Mouse (Mus musculus): ENCODE data around the gene Map3k3. TPM values are rescaled to one million over a fixed set of nuclear protein-coding genes. Genes with fewer than 3 reads are reported as not detected.

The Map3k3 gene
- polyA plus RNA-seq, 1 experiment from 2014 or later: 22.3 TPM

Other genes with a start within 250 kb of the Map3k3 start
- 38.1 TPM in 2 replicates for gene Cyb561, start 131.3 kb upstream of the Map3k3 start, polyA plus RNA-seq (2014; fragmentation: Nextera tagmentation; extraction: Ambion mirVana)
- gene Ace, start 116.7 kb upstream of the Map3k3 start, polyA plus RNA-seq (2014; fragmentation: Nextera tagmentation; extraction: Ambion mirVana): 1.4 TPM in 2 replicates
- not detected in 2 replicates for gene Ace3, start 89.9 kb upstream of the Map3k3 start, polyA plus RNA-seq (2014; fragmentation: Nextera tagmentation; extraction: Ambion mirVana)
- 0.99 and 1.3 TPM in 2 replicates for gene Kcnh6, start 76.5 kb upstream of the Map3k3 start, polyA plus RNA-seq (2014; fragmentation: Nextera tagmentation; extraction: Ambion mirVana)
- gene Dcaf7, start 47.7 kb upstream of the Map3k3 start, polyA plus RNA-seq (2014; fragmentation: Nextera tagmentation; extraction: Ambion mirVana): 62.2 and 68.6 TPM in 2 replicates
- 8.8 and 10.3 TPM in 2 replicates for gene Taco1, start 18.6 kb upstream of the Map3k3 start, polyA plus RNA-seq (2014; fragmentation: Nextera tagmentation; extraction: Ambion mirVana)
- gene Gm10840, start 76.2 kb downstream of the Map3k3 start, polyA plus RNA-seq (2014; fragmentation: Nextera tagmentation; extraction: Ambion mirVana): not detected in 2 replicates
- gene Limd2, start 76.2 kb downstream of the Map3k3 start, polyA plus RNA-seq (2014; fragmentation: Nextera tagmentation; extraction: Ambion mirVana): 129 and 153 TPM in 2 replicates
- gene Strada, start 117.6 kb downstream of the Map3k3 start, polyA plus RNA-seq (2014; fragmentation: Nextera tagmentation; extraction: Ambion mirVana): 20.6 and 25.1 TPM in 2 replicates
- gene Ccdc47, start 131.7 kb downstream of the Map3k3 start, polyA plus RNA-seq (2014; fragmentation: Nextera tagmentation; extraction: Ambion mirVana): 64.4 and 76.1 TPM in 2 replicates
- gene Ddx42, start 132.3 kb downstream of the Map3k3 start, polyA plus RNA-seq (2014; fragmentation: Nextera tagmentation; extraction: Ambion mirVana): 66.5 and 80.8 TPM in 2 replicates
- gene Ftsj3, start 171.5 kb downstream of the Map3k3 start, polyA plus RNA-seq (2014; fragmentation: Nextera tagmentation; extraction: Ambion mirVana): 65.1 and 69.9 TPM in 2 replicates
- 248 and 256 TPM in 2 replicates for gene Psmc5, start 171.5 kb downstream of the Map3k3 start, polyA plus RNA-seq (2014; fragmentation: Nextera tagmentation; extraction: Ambion mirVana)
- 64.4 and 72.4 TPM in 2 replicates for gene Smarcd2, start 188.4 kb downstream of the Map3k3 start, polyA plus RNA-seq (2014; fragmentation: Nextera tagmentation; extraction: Ambion mirVana)
- gene Tcam1, start 192.1 kb downstream of the Map3k3 start, polyA plus RNA-seq (2014; fragmentation: Nextera tagmentation; extraction: Ambion mirVana): 0.16 and 0.26 TPM in 2 replicates
- gene Gh, start 217.3 kb downstream of the Map3k3 start, polyA plus RNA-seq (2014; fragmentation: Nextera tagmentation; extraction: Ambion mirVana): not detected in 2 replicates
- gene Cd79b, start 230.1 kb downstream of the Map3k3 start, polyA plus RNA-seq (2014; fragmentation: Nextera tagmentation; extraction: Ambion mirVana): 3.8 and 4.2 TPM in 2 replicates